Mouse (Mus musculus) hindlimb bud, embryonic 11.5 days (tissue): ENCODE results near the gene Aqp1.

Experiments used
- DNase-seq: peaks from one replicate; pipeline ENCODE4 v3.0.0-alpha.2; 2012; ENCODE audit warnings: low read depth, low spot score; ENCODE audit errors: extremely low spot score

Aqp1 gene

GRCm38 (mm10) chr6:55335989-55336514 is at the start of gene Aqp1:
TSS of gene Aqp1 (plus strand) at chr6:55336432.
- DNase-seq, result no peak

- DNase-seq, result no peak
Measured at GRCm38 (mm10) chr6:55288007-55288602, 48.1 kb upstream of the Aqp1 start.

DNA sequence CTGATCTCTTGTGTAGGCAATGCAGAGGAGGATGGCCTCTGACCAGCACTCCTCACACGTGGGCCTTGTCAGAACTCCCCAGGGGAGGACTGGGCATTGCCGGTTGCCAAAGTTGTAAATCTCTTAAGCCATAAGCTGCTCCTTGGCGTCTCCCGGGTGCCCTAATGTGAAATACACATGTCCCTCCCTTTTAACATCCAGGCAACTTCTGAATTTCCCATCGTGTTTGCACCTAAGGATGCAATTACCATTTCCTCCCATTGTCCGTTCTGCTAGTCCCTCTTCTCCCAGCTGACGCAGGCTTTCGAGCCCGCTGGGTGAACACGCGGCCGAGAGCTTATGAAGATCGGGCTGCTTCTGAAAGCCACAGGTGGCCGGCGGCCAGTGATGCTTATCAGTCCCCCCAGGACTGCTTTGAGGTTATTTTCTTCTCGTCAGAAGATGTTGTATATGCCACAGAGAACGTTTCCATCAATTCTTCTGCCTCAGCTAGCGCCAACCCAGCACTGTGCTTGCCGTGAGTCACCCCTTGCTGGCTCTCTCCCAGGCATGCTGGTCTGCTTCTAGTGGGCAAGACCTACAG is 41.6 kb upstream of the Aqp1 start:
- no peak for DNase-seq

DNA sequence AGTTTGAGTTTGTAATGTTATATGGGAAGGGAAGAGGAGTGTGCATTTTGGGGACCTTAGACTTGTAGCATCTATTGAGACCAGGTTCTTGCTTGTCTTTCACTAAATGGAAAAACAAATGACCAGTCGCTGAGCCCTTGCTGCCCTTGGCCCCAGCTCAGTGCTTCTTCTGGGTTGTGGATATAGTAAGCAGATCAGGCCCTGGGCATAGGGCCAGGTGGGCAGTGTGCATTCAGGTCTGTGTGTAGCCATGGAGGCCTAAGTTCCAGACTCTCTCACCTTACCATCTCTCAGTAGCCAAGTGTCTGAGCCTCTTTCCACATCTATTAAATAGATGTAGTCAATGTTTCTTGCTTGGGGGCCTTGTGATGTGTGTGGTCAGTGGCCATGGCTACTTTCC is 40.9 kb upstream of the Aqp1 start:
- no peak for DNase-seq

DNA sequence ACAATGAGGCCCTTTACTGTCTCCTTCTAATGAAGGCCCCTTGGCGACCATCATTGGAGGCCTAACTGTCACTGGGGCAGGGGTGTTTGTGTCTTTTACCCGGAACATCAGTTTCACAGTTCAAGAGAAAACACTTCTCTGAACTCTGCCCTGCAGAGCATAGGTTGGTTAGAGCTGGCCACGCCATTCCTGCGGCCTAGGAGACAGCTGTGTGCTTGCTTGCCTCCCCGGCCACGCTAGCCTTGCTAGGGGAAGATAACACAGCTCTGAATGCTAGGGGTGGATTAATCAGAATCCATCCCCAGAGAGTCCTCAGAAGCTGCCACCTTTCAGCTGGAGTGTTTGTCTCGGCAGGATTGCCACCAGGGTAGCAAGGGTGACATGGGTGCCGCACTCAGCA is 36.8 kb upstream of the Aqp1 start:
- no peak for DNase-seq

- no peak for DNase-seq
Measured at GRCm38 (mm10) chr6:55299917-55300316, 36.3 kb upstream of the Aqp1 start.

GRCm38 (mm10) chr6:55300704-55301103 is 35.5 kb upstream of the Aqp1 start:
- DNase-seq, result no peak

DNA sequence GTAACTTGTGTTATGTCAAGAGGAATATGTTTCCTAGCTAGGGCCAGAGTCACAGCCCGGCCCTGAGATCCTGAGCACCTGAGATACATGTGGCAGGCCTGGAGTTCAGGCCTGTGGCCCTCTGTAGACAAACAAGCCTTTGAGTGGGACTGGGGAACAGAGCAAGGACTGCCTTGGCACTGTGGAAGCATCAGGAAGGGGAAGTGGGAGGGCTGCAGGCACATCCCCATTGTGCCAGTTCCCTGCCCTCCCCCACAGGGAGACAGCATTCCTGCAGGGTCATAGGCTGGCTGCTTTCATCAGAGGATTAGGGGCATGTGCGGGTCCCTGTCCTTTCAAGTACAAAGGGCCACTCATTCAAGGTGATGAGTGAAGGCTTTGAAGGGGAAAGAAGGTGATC is 26.1 kb upstream of the Aqp1 start:
- no peak for DNase-seq

DNA sequence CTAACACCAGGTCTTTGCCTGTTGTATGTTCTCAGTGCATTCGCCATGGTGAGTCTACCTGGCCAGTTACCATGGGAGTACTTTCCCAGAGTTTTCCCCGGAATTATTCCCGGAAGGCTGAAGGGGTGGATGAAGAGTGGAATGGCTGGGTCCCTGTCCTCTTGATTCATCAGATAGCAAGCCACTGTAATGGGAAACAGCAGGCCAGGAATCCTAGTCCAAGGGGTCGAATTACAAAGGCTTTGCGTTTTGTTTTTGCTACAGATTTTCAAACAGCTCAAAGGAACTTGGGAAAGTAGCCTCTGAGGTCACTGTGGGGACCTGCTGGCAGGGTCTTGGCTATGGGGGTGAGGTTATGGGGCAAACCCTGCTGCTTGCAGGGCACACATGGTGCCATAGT is 24.3 kb upstream of the Aqp1 start:
- no peak for DNase-seq

- no peak for DNase-seq
Measured at GRCm38 (mm10) chr6:55313893-55314292, 22.3 kb upstream of the Aqp1 start.

DNA sequence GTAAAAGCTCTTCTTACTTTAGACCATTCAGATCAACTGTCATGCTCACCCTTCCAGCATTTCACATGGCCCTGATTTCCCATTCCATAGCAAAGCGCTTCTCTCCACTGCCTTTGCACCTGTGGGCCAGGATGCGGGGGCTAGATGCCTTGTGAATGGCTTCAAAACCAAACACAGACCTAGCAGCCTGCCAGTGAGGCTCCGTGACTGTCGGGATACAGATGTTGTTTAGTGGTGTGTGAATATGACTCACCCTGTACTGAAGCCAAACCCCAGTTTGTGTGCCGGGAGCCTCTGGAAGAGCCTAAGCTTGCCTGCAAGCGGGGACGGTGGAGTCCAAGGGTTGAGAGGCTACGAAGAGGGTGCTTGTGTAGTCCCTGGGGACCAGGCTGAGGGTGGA is 21.6 kb upstream of the Aqp1 start:
- no peak for DNase-seq

GRCm38 (mm10) chr6:55318597-55318996 is 17.6 kb upstream of the Aqp1 start:
- DNase-seq, result no peak

GRCm38 (mm10) chr6:55319585-55320551 is 16.4 kb upstream of the Aqp1 start:
- DNase-seq, result no peak

DNA sequence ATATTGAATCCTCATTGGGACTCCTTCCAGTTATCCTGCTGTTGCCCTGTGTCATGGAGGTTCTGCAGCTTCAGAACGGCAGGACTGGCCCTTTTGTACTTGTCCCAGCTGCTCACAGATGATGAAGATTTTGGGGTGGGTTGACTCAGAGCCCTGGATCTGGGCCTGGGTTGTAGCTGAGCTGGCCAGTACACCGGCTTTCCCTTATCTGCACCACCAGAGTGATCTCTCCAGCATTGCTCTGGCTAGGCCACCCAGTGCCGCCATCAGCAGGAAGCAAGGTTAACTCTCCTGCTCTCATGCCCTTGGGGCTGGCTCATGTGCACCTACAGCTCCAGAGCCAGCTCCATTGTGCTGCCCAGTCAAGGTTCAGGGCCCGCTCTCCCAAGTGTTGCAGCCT is 15.3 kb upstream of the Aqp1 start:
- no peak for DNase-seq

DNA sequence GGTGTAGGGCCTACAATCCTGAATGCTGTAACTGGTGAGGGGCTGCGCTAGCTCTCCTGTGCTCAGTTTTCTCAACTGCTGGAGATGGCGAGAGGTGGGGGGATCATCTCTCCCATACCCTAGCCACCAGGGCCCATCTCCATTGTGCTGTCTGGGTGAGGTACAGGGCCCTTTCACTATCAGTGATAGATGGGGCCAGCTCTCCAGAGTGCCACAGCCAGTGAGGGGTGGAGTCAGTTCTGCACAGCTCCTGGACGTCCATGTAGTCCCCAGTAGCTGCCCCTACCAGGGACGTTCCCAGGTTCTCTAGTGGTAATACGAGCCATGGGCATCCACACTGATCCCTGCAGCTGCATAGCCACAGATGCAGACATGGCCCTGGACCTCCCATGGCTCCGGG is 14.7 kb upstream of the Aqp1 start:
- DNase-seq, result no peak

DNA sequence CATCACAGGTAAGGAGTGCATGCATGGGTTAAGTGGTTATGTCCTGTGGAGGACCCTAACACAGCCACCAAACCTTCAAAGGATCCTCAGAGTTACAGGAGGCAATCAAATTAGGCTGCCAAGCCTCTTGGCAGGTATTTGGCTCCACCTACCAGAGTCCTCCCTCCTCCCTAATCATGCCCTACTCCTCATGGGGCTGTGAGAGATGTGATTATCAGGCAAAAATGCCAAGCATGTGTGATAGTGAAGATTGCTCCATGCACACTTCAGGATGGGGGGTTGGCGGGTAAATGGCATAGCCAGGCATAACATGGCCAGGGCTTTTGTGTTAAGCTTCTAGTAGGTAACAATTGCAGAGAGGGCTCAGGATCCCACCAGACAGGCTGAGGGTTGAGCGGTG is 13.3 kb upstream of the Aqp1 start:
- no peak for DNase-seq

DNA sequence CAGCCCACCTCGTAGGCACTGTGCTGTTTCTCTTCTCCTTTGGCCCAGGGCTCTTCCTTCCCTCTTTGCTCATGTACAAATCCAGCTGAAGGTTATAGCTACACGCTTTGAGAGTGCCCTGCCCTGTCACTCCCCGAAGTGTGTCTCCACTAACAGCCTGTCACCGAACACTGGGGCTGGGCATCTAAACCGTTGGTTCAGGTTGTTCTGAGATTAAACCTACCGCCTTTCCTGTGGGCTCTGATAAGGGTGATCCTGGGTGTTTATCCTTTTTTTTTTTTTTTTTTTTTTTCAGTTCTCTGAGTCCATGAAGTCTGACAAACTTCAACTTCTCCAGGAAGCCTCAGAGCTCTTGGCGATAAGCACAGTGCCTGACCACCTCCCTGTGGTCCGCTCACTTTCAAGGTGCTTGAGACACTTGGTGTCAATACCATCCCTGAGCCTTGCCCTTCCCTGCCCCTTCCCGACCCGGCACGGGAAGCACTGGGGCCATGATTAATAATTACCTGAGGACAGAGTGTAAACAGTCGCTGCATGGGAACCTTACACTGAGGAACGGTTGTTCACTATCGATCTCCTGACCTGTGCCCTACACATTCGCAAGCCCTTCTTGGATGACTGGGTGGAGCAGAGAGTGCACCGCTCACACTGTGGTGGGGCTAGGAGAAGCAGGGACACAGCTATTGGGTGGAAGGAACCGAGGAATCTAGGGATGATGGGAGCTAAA is 12.2 kb upstream of the Aqp1 start:
- no peak for DNase-seq

- no peak for DNase-seq
Measured at GRCm38 (mm10) chr6:55324785-55325184, 11.4 kb upstream of the Aqp1 start.

DNA sequence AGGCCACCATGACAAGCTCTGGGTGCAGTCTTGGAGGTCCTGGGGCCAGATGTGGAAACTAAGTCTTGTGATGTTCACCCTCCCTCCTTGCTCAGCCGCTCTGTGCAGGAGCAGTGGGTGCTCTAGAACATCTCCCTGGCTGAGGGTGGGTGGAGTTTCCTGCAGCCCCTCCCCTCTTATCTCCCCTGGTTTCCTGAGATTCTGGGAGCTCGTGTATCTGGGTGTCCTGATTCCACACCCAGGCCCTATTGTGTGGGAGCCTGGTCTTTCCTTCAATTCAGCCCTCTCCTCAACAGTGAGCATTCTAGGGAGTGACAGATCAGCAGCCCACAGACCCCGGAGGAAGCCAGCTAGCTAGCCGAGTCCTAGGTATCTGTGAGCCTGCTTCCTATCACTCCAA is 9.9 kb upstream of the Aqp1 start:
- no peak for DNase-seq

GRCm38 (mm10) chr6:55327326-55327725 is 8.9 kb upstream of the Aqp1 start:
- no peak for DNase-seq

DNA sequence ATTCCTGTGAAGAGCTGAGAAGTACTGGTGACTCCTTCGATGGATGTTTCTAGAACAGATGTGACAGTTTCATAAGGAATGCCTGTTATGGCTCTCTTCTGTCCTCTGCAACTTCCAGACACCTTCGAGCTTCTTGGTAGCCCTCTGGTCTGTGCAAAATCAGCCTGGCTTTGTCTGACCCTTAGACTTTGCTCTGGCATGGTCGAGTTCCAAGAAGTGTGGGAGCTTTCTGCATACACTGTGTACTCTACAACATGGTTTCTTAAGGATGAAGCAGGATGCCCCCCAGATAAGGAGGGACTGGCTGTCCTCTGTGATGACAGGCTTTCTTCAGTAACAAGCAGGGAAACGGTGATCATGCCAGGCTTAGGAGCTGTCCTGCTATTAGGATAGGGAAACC is 8.1 kb upstream of the Aqp1 start:
- no peak for DNase-seq
